Mouse (Mus musculus): ENCODE results near the gene Exph5. TPM values are rescaled to one million over a fixed set of nuclear protein-coding genes. Genes with fewer than 3 reads are reported as not detected.

Gene Exph5
- polyA plus RNA-seq, 1 experiment, result 2.6 TPM

GRCm38 (mm10) chr9:53278997-53279396, 22.5 kb upstream of the Exph5 start:
- WGBS, result 87% methylated on average over 2 of the region's 2 CpGs
- no peak overlapping the region for H3K27ac ChIP-seq (ENCODE audit: insufficient read depth, low read depth, low read length)
- TF ChIP-seq CTCF (IDR thresholded peaks at IDR 0.05; ENCODE audit: extremely low read depth, insufficient read length, insufficient replicate concordance, low read depth, low read length) (no peak), POLR2A (IDR thresholded peaks at IDR 0.05; ENCODE audit: low read depth, low read length) (no peak)

DNA sequence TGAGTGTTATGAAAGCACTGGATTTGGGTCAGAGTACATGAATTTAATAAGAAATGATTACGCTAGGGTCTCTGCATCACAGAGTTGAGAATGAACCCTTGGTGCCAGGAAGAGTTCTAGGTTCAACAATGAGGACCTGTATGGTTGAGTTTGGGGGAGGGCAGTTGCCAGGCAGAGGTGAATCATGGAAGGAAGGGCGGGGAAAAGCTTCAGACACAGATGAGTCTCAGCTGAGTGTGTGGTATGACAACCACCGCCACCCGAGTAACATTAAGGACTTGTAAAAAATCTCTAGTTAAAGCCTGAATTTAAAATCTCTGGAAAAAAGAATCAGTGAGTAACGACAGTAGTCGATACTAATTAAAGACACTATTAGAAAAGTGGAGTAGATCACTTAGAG, 14.7 kb upstream of the Exph5 start:
- no peaks in the 10 kb centered on the region for H3K36me3 ChIP-seq (ENCODE audit: control insufficient read depth, insufficient read depth, low read length)
- no peak overlapping the region for H3K4me3 ChIP-seq (ENCODE audit: low read depth, low read length)
- TF ChIP-seq CTCF (IDR thresholded peaks at IDR 0.05; ENCODE audit: extremely low read depth, insufficient read length, insufficient replicate concordance, low read depth, low read length), result no peak
- TF ChIP-seq POLR2A (IDR thresholded peaks at IDR 0.05; ENCODE audit: low read depth, low read length), result no peak
- no peak overlapping the region for H3K27ac ChIP-seq (ENCODE audit: insufficient read depth, low read depth, low read length)
- H3K27me3 ChIP-seq (ENCODE audit: control insufficient read depth, insufficient read depth, low read length), result no peaks in the 10 kb centered on the region
- WGBS, result 85% methylated on average over 6 of the region's 6 CpGs
- no peaks in the 10 kb centered on the region for H3K4me1 ChIP-seq (ENCODE audit: control insufficient read depth, insufficient read depth, insufficient read length, low read length)

More at GRCm38 (mm10) chr9:53278997-53279396, 22.5 kb upstream of the Exph5 start:
- H3K4me1 ChIP-seq (ENCODE audit: control insufficient read depth, insufficient read depth, insufficient read length, low read length), result no peaks in the 10 kb centered on the region
- H3K27me3 ChIP-seq (ENCODE audit: control insufficient read depth, insufficient read depth, low read length), result no peaks in the 10 kb centered on the region
- no peaks in the 10 kb centered on the region for H3K36me3 ChIP-seq (ENCODE audit: control insufficient read depth, insufficient read depth, low read length)
- H3K4me3 ChIP-seq (ENCODE audit: low read depth, low read length), result no peak overlapping the region

DNA sequence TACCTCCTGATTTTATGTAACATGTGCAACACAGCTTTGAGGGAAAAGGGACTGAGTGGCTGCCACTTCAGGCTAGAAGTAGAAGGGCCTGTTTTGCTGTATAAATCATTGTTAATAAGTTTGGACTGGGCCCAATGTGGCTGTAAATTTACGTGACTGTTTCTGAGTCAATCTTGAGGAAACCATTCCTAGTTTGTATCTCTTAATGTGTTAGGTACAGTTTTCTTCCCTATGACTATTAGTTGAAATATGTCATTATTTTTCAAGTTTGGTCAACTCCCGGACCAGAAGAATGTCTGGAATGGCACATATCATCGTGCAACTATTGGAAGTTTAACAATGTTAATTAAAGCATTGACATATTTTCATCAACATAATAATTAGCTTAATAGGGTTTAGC, 11.5 kb upstream of the Exph5 start:
- TF ChIP-seq CTCF (IDR thresholded peaks at IDR 0.05; ENCODE audit: extremely low read depth, insufficient read length, insufficient replicate concordance, low read depth, low read length) (no peak), POLR2A (IDR thresholded peaks at IDR 0.05; ENCODE audit: low read depth, low read length) (no peak)
- WGBS, result 74% methylated on average over 3 of the region's 3 CpGs
- H3K27ac ChIP-seq (ENCODE audit: insufficient read depth, low read depth, low read length), result no peak overlapping the region

DNA sequence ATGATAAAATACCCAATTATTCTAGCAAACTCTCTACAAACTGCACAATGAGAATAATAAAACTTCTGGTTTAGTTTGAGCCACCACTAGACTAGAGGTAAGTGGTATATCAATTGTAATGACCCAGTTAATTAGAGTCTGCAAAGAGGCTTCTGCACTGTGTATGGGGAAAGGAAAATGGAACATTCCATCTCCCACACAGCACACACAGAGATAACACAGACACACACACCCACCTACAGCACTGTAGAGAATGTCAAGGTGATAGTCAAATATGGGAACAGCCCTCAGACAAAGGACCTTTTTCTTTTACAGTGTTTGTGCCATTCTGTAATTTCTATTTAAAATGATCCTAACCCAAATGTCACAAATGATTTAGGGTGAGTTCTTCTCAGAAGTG, 8.6 kb upstream of the Exph5 start:
- H3K27me3 ChIP-seq (ENCODE audit: control insufficient read depth, insufficient read depth, low read length), result no peaks in the 10 kb centered on the region
- no peak for TF ChIP-seq POLR2A (IDR thresholded peaks at IDR 0.05; ENCODE audit: low read depth, low read length)

More for the DNA sequence above, 11.5 kb upstream of the Exph5 start:
- Histone ChIP-seq H3K4me1 (ENCODE audit: control insufficient read depth, insufficient read depth, insufficient read length, low read length) (no peaks in the 10 kb centered on the region), H3K36me3 (ENCODE audit: control insufficient read depth, insufficient read depth, low read length) (no peaks in the 10 kb centered on the region), H3K4me3 (ENCODE audit: low read depth, low read length) (no peak overlapping the region), H3K27me3 (ENCODE audit: control insufficient read depth, insufficient read depth, low read length) (no peaks in the 10 kb centered on the region)

DNA sequence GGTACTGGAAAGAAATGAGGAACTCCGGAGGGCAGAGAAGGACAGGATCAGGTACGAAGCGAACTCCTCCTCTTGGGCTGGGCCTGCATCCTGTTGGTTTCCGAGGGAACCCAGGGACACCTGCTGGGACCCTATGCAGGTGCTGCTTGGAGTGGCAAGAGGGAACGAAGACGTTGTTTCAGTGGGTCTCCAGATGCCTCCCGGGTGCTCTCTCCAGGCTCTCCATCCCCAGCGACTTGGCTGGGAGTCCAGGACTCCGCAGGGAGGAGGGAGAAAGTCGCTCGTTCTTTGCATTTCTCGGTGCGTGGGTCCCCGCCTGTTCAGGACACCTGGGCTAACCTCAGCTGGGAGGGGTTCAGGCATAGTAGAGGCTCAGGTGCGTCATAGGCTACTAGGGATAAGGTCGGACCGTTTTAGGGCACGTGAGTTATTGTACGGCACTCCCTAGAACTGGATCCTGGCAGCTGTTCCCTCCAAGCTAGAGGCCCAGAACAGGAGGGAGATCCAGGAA, 386 bp downstream of the Exph5 start:
- Histone ChIP-seq H3K4me3 (ENCODE audit: low read depth, low read length) (peak overlapping the region; percentile 62), H3K36me3 (ENCODE audit: control insufficient read depth, insufficient read depth, low read length) (no peaks in the 10 kb centered on the region), H3K4me1 (ENCODE audit: control insufficient read depth, insufficient read depth, insufficient read length, low read length) (peaks cover 5% of the 10 kb centered on the region; the same call in 1 of the 2 replicates), H3K27ac (ENCODE audit: insufficient read depth, low read depth, low read length) (peak overlapping the region; percentile 38), H3K27me3 (ENCODE audit: control insufficient read depth, insufficient read depth, low read length) (no peaks in the 10 kb centered on the region)
- 10% methylated on average over 19 of the region's 19 CpGs for WGBS
- TF ChIP-seq CTCF (IDR thresholded peaks at IDR 0.05; ENCODE audit: extremely low read depth, insufficient read length, insufficient replicate concordance, low read depth, low read length) (no peak), POLR2A (IDR thresholded peaks at IDR 0.05; ENCODE audit: low read depth, low read length) (no peak; the same call in 1 of the 2 replicates)

More for the DNA sequence above, 8.6 kb upstream of the Exph5 start:
- Histone ChIP-seq H3K4me1 (ENCODE audit: control insufficient read depth, insufficient read depth, insufficient read length, low read length) (no peaks in the 10 kb centered on the region), H3K4me3 (ENCODE audit: low read depth, low read length) (no peak overlapping the region), H3K27ac (ENCODE audit: insufficient read depth, low read depth, low read length) (no peak overlapping the region), H3K36me3 (ENCODE audit: control insufficient read depth, insufficient read depth, low read length) (no peaks in the 10 kb centered on the region)

GRCm38 (mm10) chr9:53302415-53302814, 945 bp downstream of the Exph5 start:
- Histone ChIP-seq H3K4me1 (ENCODE audit: control insufficient read depth, insufficient read depth, insufficient read length, low read length) (peaks cover 5% of the 10 kb centered on the region; the same call in 1 of the 2 replicates), H3K27ac (ENCODE audit: insufficient read depth, low read depth, low read length) (peak overlapping the region; percentile 38; the same call in 1 of the 2 replicates), H3K36me3 (ENCODE audit: control insufficient read depth, insufficient read depth, low read length) (no peaks in the 10 kb centered on the region), H3K4me3 (ENCODE audit: low read depth, low read length) (peak overlapping the region; percentile 62), H3K27me3 (ENCODE audit: control insufficient read depth, insufficient read depth, low read length) (no peaks in the 10 kb centered on the region)
- 25% methylated on average over 5 of the region's 5 CpGs for WGBS
- no peak for TF ChIP-seq CTCF (IDR thresholded peaks at IDR 0.05; ENCODE audit: extremely low read depth, insufficient read length, insufficient replicate concordance, low read depth, low read length)
- TF ChIP-seq POLR2A (IDR thresholded peaks at IDR 0.05; ENCODE audit: low read depth, low read length), result no peak

- Histone ChIP-seq H3K27me3 (ENCODE audit: control insufficient read depth, insufficient read depth, low read length) (no peaks in the 10 kb centered on the region), H3K36me3 (ENCODE audit: control insufficient read depth, insufficient read depth, low read length) (no peaks in the 10 kb centered on the region), H3K4me3 (ENCODE audit: low read depth, low read length) (no peak overlapping the region), H3K27ac (ENCODE audit: insufficient read depth, low read depth, low read length) (no peak overlapping the region), H3K4me1 (ENCODE audit: control insufficient read depth, insufficient read depth, insufficient read length, low read length) (0 out of 2 replicates have a peak, but pooled peaks cover 4% of the 10 kb centered on the region)
- TF ChIP-seq POLR2A (IDR thresholded peaks at IDR 0.05; ENCODE audit: low read depth, low read length) (no peak), CTCF (IDR thresholded peaks at IDR 0.05; ENCODE audit: extremely low read depth, insufficient read length, insufficient replicate concordance, low read depth, low read length) (no peak)
- 35% methylated on average over 7 of the region's 7 CpGs for WGBS
These were observed 6.4 kb downstream of the Exph5 start for GRCm38 (mm10) chr9:53307904-53308303.
